Mouse (Mus musculus) bone marrow, adult 2 months (tissue): Measurements from ENCODE around the gene Pafah1b2.

ENCODE experiments used
- CTCF ChIP-seq: fragments of 200-500 bp; IDR thresholded peaks from 2 replicates; pipeline ENCODE4 v1.5.1; 2011; ENCODE audit warnings: low read length, control low read depth; ENCODE audit not compliant: control insufficient read depth, insufficient read depth
- POLR2A ChIP-seq: fragments of 200-500 bp; IDR thresholded peaks from 2 replicates; pipeline ENCODE4 v1.6.1; 2011; ENCODE audit warnings: low read depth, mild to moderate bottlenecking, control low read depth, low read length, borderline replicate concordance; ENCODE audit not compliant: control insufficient read depth

DNA sequence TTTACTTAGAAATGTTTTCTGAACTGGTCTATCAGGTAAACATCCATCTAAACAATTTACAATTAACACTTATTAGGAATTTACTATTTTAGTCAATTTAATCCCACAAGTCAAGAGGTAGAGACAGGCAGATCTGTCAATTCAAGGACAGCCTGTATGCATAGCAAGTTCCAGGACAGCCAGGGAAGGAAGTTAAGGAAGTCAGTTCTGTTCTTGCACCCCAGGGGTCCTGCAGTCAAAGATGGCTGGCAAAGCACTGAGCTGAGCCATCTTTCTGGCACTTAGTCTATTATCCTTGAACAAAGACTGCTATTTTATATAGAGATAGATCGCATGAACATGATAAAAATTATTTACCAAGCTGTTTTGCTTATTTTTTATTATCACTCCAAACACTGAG, 31.9 kb downstream of the Pafah1b2 start:
- no peak for TF ChIP-seq POLR2A
- TF ChIP-seq CTCF: no peak
